ENCODE assay signal across 1 mouse cellular context in the genomic region with DNA sequence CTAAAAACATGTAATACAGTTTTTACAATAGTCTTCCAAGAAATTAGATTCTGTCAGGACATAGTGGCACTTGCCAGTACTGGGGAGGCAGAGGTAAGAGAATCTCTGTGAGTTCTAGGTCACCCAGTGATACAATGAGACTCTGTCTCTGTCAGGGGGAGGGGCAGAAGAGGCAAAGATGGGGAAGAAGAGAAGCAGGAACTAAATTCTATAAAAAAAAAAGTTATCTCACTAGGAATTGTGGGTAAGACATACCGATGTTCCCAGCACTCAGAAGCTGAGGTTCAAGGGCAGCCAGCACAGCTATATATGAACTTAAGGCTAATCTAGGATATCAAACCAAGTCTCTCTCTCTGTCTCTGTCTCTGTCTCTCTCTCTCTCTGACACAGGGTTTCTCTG.
TF ChIP-seq lines count a peak whose summit lies in the region.

No protein-coding gene starts in this region.

TF ChIP-seq in MEL, 35 proteins besides CTCF, POLR2A, EP300 and RAD21:
- TF ChIP-seq USF2 (IDR thresholded peaks at IDR 0.05; ENCODE audit: borderline replicate concordance in 1 of 2, insufficient read depth in 1 of 2, low read depth in 1 of 2, low read length in 2 of 2) (no peak), RCOR1 (IDR thresholded peaks at IDR 0.05; ENCODE audit: low read depth, low read length) (no peak), ETS1 (IDR thresholded peaks at IDR 0.05; ENCODE audit: low read depth, low read length) (no peak), TAL1 (IDR thresholded peaks at IDR 0.05; ENCODE audit: low read length) (0 out of 2 replicates have a peak, but pooled peaks have one; percentile 18), ZNF384 (IDR thresholded peaks at IDR 0.05; ENCODE audit: low read depth, low read length) (peak; percentile 90), MAFK (IDR thresholded peaks at IDR 0.05; ENCODE audit: borderline replicate concordance, low read depth, low read length) (no peak)
